Mouse (Mus musculus) kidney, embryonic 16.5 days (tissue): ENCODE measurements around the gene Coa3. TPM values are rescaled to one million over a fixed set of nuclear protein-coding genes. Genes with fewer than 3 reads are reported as not detected.
"Not testable (repeated sequence)": the region's sequence is repeated elsewhere in the genome, so short reads cannot be mapped to it uniquely, and the experiment has no call there.

Experiments
- ATAC-seq: fragments of 200-750 bp; cut with Nextera tagmentation; 2 replicates; pipeline ENCODE4 v1.8.0; 2017; ENCODE audit warnings: moderate TSS enrichment; ENCODE audit not compliant: low FRiP score, low TSS enrichment
- H3K27ac ChIP-seq: fragments of 300-500 bp; sonication (generic); 2 replicates; pipeline ENCODE4 v1.5.1; 2014; ENCODE audit warnings: low read length
- H3K27me3 ChIP-seq: fragments of 300-500 bp; sonication (generic); 2 replicates; pipeline ENCODE4 v1.6.1; 2014; ENCODE audit warnings: low read length, control low read depth, mixed read lengths; ENCODE audit not compliant: insufficient read depth
- H3K36me3 ChIP-seq: fragments of 300-500 bp; sonication (generic); 2 replicates; pipeline ENCODE4 v1.6.1; 2014; ENCODE audit warnings: low read length, control low read depth, mixed read lengths; ENCODE audit not compliant: insufficient read depth
- H3K4me1 ChIP-seq: fragments of 300-500 bp; sonication (generic); 2 replicates; pipeline ENCODE4 v1.6.1; 2014; ENCODE audit warnings: low read length, control low read depth, mixed read lengths; ENCODE audit not compliant: insufficient read depth
- H3K4me2 ChIP-seq: fragments of 300-500 bp; sonication (generic); replicated peaks from 2 replicates; pipeline ENCODE4 v1.6.1; 2014; ENCODE audit warnings: low read depth, low read length
- H3K4me3 ChIP-seq: fragments of 300-500 bp; sonication (generic); 2 replicates; pipeline ENCODE4 v1.5.1; 2014; ENCODE audit warnings: mild to moderate bottlenecking, low read length
- H3K9ac ChIP-seq: fragments of 300-500 bp; sonication (generic); replicated peaks from 2 replicates; pipeline ENCODE4 v1.6.1; 2014; ENCODE audit warnings: low read length
- H3K9me3 ChIP-seq: fragments of 300-500 bp; sonication (generic); 2 replicates; pipeline ENCODE4 v1.6.1; 2016; ENCODE audit warnings: low read length, control low read depth
- WGBS: fragments of 180-500 bp; shearing (Covaris S2); extraction: QIAGEN DNeasy Blood & Tissue Kit; methylation state at CpG from one replicate; pipeline ENCODE4 v1.1.7; 2014; 5-methylcytosine and 5-hydroxymethylcytosine counted together
- polyA plus RNA-seq: library from polyadenylated mRNA; unstranded; fragments of >200 nt; fragmentation: Nextera tagmentation; extraction: Ambion mirVana; gene quantifications from 2 replicates; pipeline ENCODE4 v1.2.1, GENCODE M21; 2015

The Coa3 gene
- polyA plus RNA-seq, result 197 and 200 TPM in 2 replicates

GRCm38 (mm10) chr11:101278223-101279192 is at the start of gene Coa3, which contains the start of gene Cntd1:
Gene Coa3, minus strand, starts transcription at chr11:101279114.
Gene Cntd1, plus strand, starts transcription at chr11:101279012.
- Histone ChIP-seq H3K4me2 (peak within 1 kb of the TSS; percentile 81), H3K9ac (peak within 1 kb of the TSS; percentile 70), H3K27ac (peak within 1 kb of the TSS; percentile 85), H3K36me3 (peaks cover 7% of the 10 kb centered on the region), H3K27me3 (no peaks in the 10 kb centered on the region), H3K9me3 (no peaks in the 10 kb centered on the region), H3K4me3 (peak within 1 kb of the TSS; percentile 63), H3K4me1 (peaks cover 48% of the 10 kb centered on the region)
- peak; percentile 93 for ATAC-seq
- 6% methylated on average over 45 of the region's 45 CpGs for WGBS

- H3K4me2 ChIP-seq, result no peak overlapping the region
- peaks cover 18% of the 10 kb centered on the region for H3K36me3 ChIP-seq
- no peak overlapping the region for H3K9ac ChIP-seq
- no peaks in the 10 kb centered on the region for H3K4me1 ChIP-seq
- WGBS, result 33% methylated on average over 3 of the region's 3 CpGs
- no peaks in the 10 kb centered on the region for H3K27me3 ChIP-seq
- no peak overlapping the region for H3K4me3 ChIP-seq
- no peaks in the 10 kb centered on the region for H3K9me3 ChIP-seq
- H3K27ac ChIP-seq, result no peak overlapping the region
- ATAC-seq, result no peak
These were observed 48.4 kb upstream of the Coa3 start for GRCm38 (mm10) chr11:101327311-101327710.

- H3K36me3 ChIP-seq, result peaks cover 29% of the 10 kb centered on the region
- H3K4me3 ChIP-seq, result no peak overlapping the region
- H3K9me3 ChIP-seq, result no peaks in the 10 kb centered on the region
- H3K27me3 ChIP-seq, result no peaks in the 10 kb centered on the region
- no peak for ATAC-seq
- no peaks in the 10 kb centered on the region for H3K4me1 ChIP-seq
- no peak overlapping the region for H3K4me2 ChIP-seq
- H3K27ac ChIP-seq, result no peak overlapping the region
- H3K9ac ChIP-seq, result no peak overlapping the region
- WGBS, result 90% methylated on average over 11 of the region's 11 CpGs
These were observed 47.2 kb upstream of the Coa3 start for GRCm38 (mm10) chr11:101326147-101326546.

GRCm38 (mm10) chr11:101325201-101325600 is 46.3 kb upstream of the Coa3 start:
- not testable (repeated sequence) for H3K27ac ChIP-seq, H3K4me2 ChIP-seq, H3K9me3 ChIP-seq, H3K27me3 ChIP-seq, H3K4me1 ChIP-seq, H3K9ac ChIP-seq, H3K4me3 ChIP-seq, ATAC-seq
- 93% methylated on average over 11 of the region's 11 CpGs for WGBS
- H3K36me3 ChIP-seq, result peaks cover 38% of the 10 kb centered on the region

GRCm38 (mm10) chr11:101324763-101325162 is 45.8 kb upstream of the Coa3 start, which contains the start of gene Aoc2:
Gene Aoc2, plus strand, starts transcription at chr11:101325063.
- Histone ChIP-seq H3K4me3 (no peak within 1 kb of the TSS), H3K4me2 (no peak within 1 kb of the TSS), H3K27ac (no peak within 1 kb of the TSS), H3K9me3 (no peaks in the 10 kb centered on the region), H3K4me1 (no peaks in the 10 kb centered on the region), H3K9ac (no peak within 1 kb of the TSS), H3K36me3 (peaks cover 43% of the 10 kb centered on the region), H3K27me3 (no peaks in the 10 kb centered on the region)
- no peak for ATAC-seq
- WGBS, result 84% methylated on average over 5 of the region's 5 CpGs

- Histone ChIP-seq H3K27me3 (no peaks in the 10 kb centered on the region), H3K9me3 (no peaks in the 10 kb centered on the region), H3K27ac (no peak overlapping the region), H3K4me1 (no peaks in the 10 kb centered on the region), H3K36me3 (peaks cover 53% of the 10 kb centered on the region), H3K4me2 (no peak overlapping the region), H3K9ac (no peak overlapping the region), H3K4me3 (no peak overlapping the region)
- ATAC-seq, result 0 out of 2 replicates have a peak, but pooled peaks have one; percentile 50
- WGBS, result 15% methylated on average over 4 of the region's 4 CpGs
These were observed 44.7 kb upstream of the Coa3 start for GRCm38 (mm10) chr11:101323609-101324008.

GRCm38 (mm10) chr11:101316501-101316917 is 37.6 kb upstream of the Coa3 start:
- Histone ChIP-seq H3K9ac (peak overlapping the region; percentile 90), H3K27ac (peak overlapping the region; percentile 78), H3K4me2 (peak overlapping the region; percentile 94), H3K4me3 (peak overlapping the region; percentile 94), H3K4me1 (peaks cover 16% of the 10 kb centered on the region), H3K27me3 (no peaks in the 10 kb centered on the region), H3K36me3 (peaks cover 31% of the 10 kb centered on the region), H3K9me3 (no peaks in the 10 kb centered on the region)
- under 1% methylated on average over 17 of the region's 17 CpGs for WGBS
- ATAC-seq, result peak; percentile 76

- Histone ChIP-seq H3K9ac (peak within 1 kb of the TSS; percentile 90), H3K4me1 (peaks cover 16% of the 10 kb centered on the region), H3K4me2 (peak within 1 kb of the TSS; percentile 94), H3K36me3 (peaks cover 25% of the 10 kb centered on the region), H3K27ac (peak within 1 kb of the TSS; percentile 78), H3K9me3 (no peaks in the 10 kb centered on the region), H3K4me3 (peak within 1 kb of the TSS; percentile 94), H3K27me3 (no peaks in the 10 kb centered on the region)
- under 1% methylated on average over 62 of the region's 62 CpGs for WGBS
- peak; percentile 91 for ATAC-seq
These were observed 37.0 kb upstream of the Coa3 start, which contains the start of gene Psme3 for GRCm38 (mm10) chr11:101315665-101316500. Gene Psme3, plus strand, starts transcription at chr11:101316213.

- Histone ChIP-seq H3K4me1 (peaks cover 16% of the 10 kb centered on the region), H3K9me3 (no peaks in the 10 kb centered on the region), H3K27ac (peak overlapping the region; percentile 78; the same call in 1 of the 2 replicates), H3K9ac (peak overlapping the region; percentile 90), H3K27me3 (no peaks in the 10 kb centered on the region), H3K36me3 (peaks cover 18% of the 10 kb centered on the region), H3K4me2 (peak overlapping the region; percentile 94), H3K4me3 (peak overlapping the region; percentile 94)
- ATAC-seq, result no peak
- 85% methylated on average over 8 of the region's 8 CpGs for WGBS
These were observed 36.3 kb upstream of the Coa3 start for GRCm38 (mm10) chr11:101315082-101315650.
